In the genomic region with DNA sequence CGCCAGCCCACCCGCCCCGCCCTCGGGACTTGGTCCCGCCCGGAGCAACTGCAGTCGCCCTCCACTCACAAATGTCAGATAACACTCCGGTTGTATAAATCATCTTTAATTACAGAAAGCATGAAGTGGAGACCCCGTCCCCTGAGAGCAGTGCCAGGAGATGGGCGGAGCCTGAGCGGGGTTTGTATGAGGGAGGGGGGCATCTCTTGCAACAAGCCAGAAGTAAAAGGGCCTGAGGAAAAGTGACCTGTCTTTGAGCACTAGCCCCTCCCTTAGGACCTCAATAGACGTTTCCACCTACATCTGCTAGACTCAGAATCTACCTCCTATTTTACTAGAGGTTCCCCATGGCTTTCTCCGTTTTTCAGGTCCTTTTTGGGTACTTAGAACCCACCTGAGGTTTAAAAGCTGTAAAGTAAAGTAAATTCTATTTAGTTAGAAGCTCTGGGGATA, we compare ENCODE assay signal across 9 mouse cellular contexts. TPM values are rescaled to one million over a fixed set of nuclear protein-coding genes. Genes with fewer than 3 reads are reported as not detected.
DNase-seq lines count a peak whose midpoint lies in the region; ATAC-seq and TF ChIP-seq lines count a peak whose summit lies in the region.
"Had no signal": no experiment of that assay in that cellular context is flagged by ENCODE, and none has a peak within 500 bp of the region (broad histone marks: within the 10 kb centered on the region; RNA-seq: fewer than 3 reads in every experiment).

No protein-coding gene starts in this region.

- no peak for TF ChIP-seq CTCF in intestine, postnatal 0 days (IDR thresholded peaks at IDR 0.05; ENCODE audit: low read depth)

- 1% methylated on average over 13 of the region's 13 CpGs for WGBS in lung, embryonic 16.5 days
- WGBS in intestine, postnatal 0 days: 7% methylated on average over 13 of the region's 13 CpGs

- DNase-seq in CD4-positive, CD25-positive, alpha-beta regulatory T cell, adult 2 months (ENCODE audit: low read depth, low spot score): peak; percentile 42
- DNase-seq in lung, postnatal 4 days: no peak
- DNase-seq in retina, embryonic 14.5 days (ENCODE audit: low spot score): peak; percentile 24
- DNase-seq in adrenal gland, adult 2 months: no peak
- no peak for DNase-seq in ovary, postnatal 14 days (ENCODE audit: low spot score)

- peak overlapping the region; percentile 62 for H3K4me3 ChIP-seq in lung, embryonic 16.5 days (ENCODE audit: low read length)
- H3K4me3 ChIP-seq in intestine, postnatal 0 days (ENCODE audit: low read depth, low read length): peak overlapping the region; percentile 48

- peak overlapping the region; percentile 67 for H3K9ac ChIP-seq in lung, embryonic 16.5 days (ENCODE audit: low read length)
- peak overlapping the region; percentile 31; the same call in 1 of the 2 replicates for H3K9ac ChIP-seq in intestine, postnatal 0 days (ENCODE audit: low read depth, low read length)

- ATAC-seq in CD4-positive, CD25-positive, alpha-beta regulatory T cell, adult 4 months: no peak
- no peak; the same call in 1 of the 2 replicates for ATAC-seq in lung, embryonic 16.5 days (ENCODE audit: low read depth)
- no peak for ATAC-seq in intestine, postnatal 0 days

- peak overlapping the region; percentile 97 for H3K4me2 ChIP-seq in lung, embryonic 16.5 days (ENCODE audit: low read depth, low read length)
- peak overlapping the region; percentile 97 for H3K4me2 ChIP-seq in intestine, postnatal 0 days (replicated peaks; ENCODE audit: low read depth)

- H3K27me3 ChIP-seq in lung, embryonic 16.5 days (ENCODE audit: control insufficient read depth, insufficient read depth, low read depth, low read length): peaks cover 2% of the 10 kb centered on the region; the same call in 1 of the 2 replicates
- peaks cover 7% of the 10 kb centered on the region; the same call in 1 of the 2 replicates for H3K27me3 ChIP-seq in intestine, postnatal 0 days (replicated peaks; ENCODE audit: control insufficient read depth, insufficient read depth, low read length)

- no peak overlapping the region; the same call in 1 of the 2 replicates for H3K27ac ChIP-seq in lung, embryonic 16.5 days (ENCODE audit: low read length)
- H3K27ac ChIP-seq in intestine, postnatal 0 days (ENCODE audit: low read depth, low read length): no peak overlapping the region

- no peaks in the 10 kb centered on the region for H3K36me3 ChIP-seq in lung, embryonic 16.5 days (ENCODE audit: control insufficient read depth, insufficient read depth, low read length)
- no peaks in the 10 kb centered on the region for H3K36me3 ChIP-seq in intestine, postnatal 0 days (ENCODE audit: control insufficient read depth, insufficient read depth)

- no peaks in the 10 kb centered on the region for H3K9me3 ChIP-seq in lung, embryonic 16.5 days (ENCODE audit: control insufficient read depth, low read length)
- no peaks in the 10 kb centered on the region for H3K9me3 ChIP-seq in intestine, postnatal 0 days (ENCODE audit: control insufficient read depth)

- H3K4me1 ChIP-seq in lung, embryonic 16.5 days (replicated peaks; ENCODE audit: control insufficient read depth, insufficient read depth, low read length): peaks cover 20% of the 10 kb centered on the region
- 0 out of 2 replicates have a peak, but pooled peaks cover 11% of the 10 kb centered on the region for H3K4me1 ChIP-seq in intestine, postnatal 0 days (replicated peaks; ENCODE audit: control insufficient read depth, insufficient read depth, low read length)

RNA-seq across cellular contexts. Expression of a gene that starts 0.3 kb away (rescaled TPM):
- 1 to 10 TPM; 2.9 to 4.5 TPM for polyA plus RNA-seq in CD4-positive, CD25-positive, alpha-beta regulatory T cell, adult 4 months (2017; shearing (Covaris generic))
- 18.6 and 20.7 TPM in 2 replicates for polyA plus RNA-seq in lung, embryonic 16.5 days (2015; fragmentation: Nextera tagmentation; extraction: Ambion mirVana)
- 2.4 and 2.8 TPM in 2 replicates for polyA plus RNA-seq in intestine, postnatal 0 days (2015; fragmentation: Nextera tagmentation; extraction: Ambion mirVana)
- total RNA-seq in adrenal gland, adult 2 months (2021): 1 to 10 TPM; 1.7 to 3.1 TPM
- 2.7 and 3.0 TPM in 2 replicates for polyA plus RNA-seq in adrenal gland, adult 2 months (2012; rRNA removed)

RNA-seq across cellular contexts. Expression of a gene that starts 5.6 kb away (rescaled TPM):
- not detected for polyA plus RNA-seq in CD4-positive, CD25-positive, alpha-beta regulatory T cell, adult 4 months (2017; shearing (Covaris generic))
- 1.0 and 1.7 TPM in 2 replicates for polyA plus RNA-seq in lung, embryonic 16.5 days (2015; fragmentation: Nextera tagmentation; extraction: Ambion mirVana)
- 0.18 and 0.38 TPM in 2 replicates for polyA plus RNA-seq in intestine, postnatal 0 days (2015; fragmentation: Nextera tagmentation; extraction: Ambion mirVana)
- total RNA-seq in adrenal gland, adult 2 months (2021): 10 to 100 TPM in 1 of 2 experiments, 1 to 10 TPM in 1; 4.6 to 12.8 TPM
- polyA plus RNA-seq in adrenal gland, adult 2 months (2012; rRNA removed): 6.0 and 13.4 TPM in 2 replicates
- total RNA-seq: neutrophil, adult 5-6 weeks had no signal

RNA-seq across cellular contexts. Expression of a gene that starts 9.4 kb away (rescaled TPM):
- not detected for polyA plus RNA-seq in CD4-positive, CD25-positive, alpha-beta regulatory T cell, adult 4 months (2017; shearing (Covaris generic))
- polyA plus RNA-seq in lung, embryonic 16.5 days (2015; fragmentation: Nextera tagmentation; extraction: Ambion mirVana): 6.5 and 8.6 TPM in 2 replicates
- polyA plus RNA-seq in intestine, postnatal 0 days (2015; fragmentation: Nextera tagmentation; extraction: Ambion mirVana): 58.0 and 59.4 TPM in 2 replicates
- total RNA-seq in adrenal gland, adult 2 months (2021): 1 to 10 TPM in 1 of 2 experiments, under 1 TPM in 1; 0.23 to 1.1 TPM
- 0.81 and 0.94 TPM in 2 replicates for polyA plus RNA-seq in adrenal gland, adult 2 months (2012; rRNA removed)

RNA-seq across cellular contexts. Expression of a gene that starts 19.1 kb away (rescaled TPM):
- not detected for polyA plus RNA-seq in CD4-positive, CD25-positive, alpha-beta regulatory T cell, adult 4 months (2017; shearing (Covaris generic))
- not detected in 2 replicates for polyA plus RNA-seq in lung, embryonic 16.5 days (2015; fragmentation: Nextera tagmentation; extraction: Ambion mirVana)
- polyA plus RNA-seq in intestine, postnatal 0 days (2015; fragmentation: Nextera tagmentation; extraction: Ambion mirVana): not detected in 2 replicates
- total RNA-seq in adrenal gland, adult 2 months (2021): not detected
- polyA plus RNA-seq in adrenal gland, adult 2 months (2012; rRNA removed): not detected in 2 replicates
- total RNA-seq: neutrophil, adult 5-6 weeks had no signal

RNA-seq across cellular contexts. Expression of a gene that starts 22.3 kb away (rescaled TPM):
- not detected for polyA plus RNA-seq in CD4-positive, CD25-positive, alpha-beta regulatory T cell, adult 4 months (2017; shearing (Covaris generic))
- not detected in 2 replicates for polyA plus RNA-seq in lung, embryonic 16.5 days (2015; fragmentation: Nextera tagmentation; extraction: Ambion mirVana)
- 0.07 TPM in 1 of 2 replicates, not detected in the other for polyA plus RNA-seq in intestine, postnatal 0 days (2015; fragmentation: Nextera tagmentation; extraction: Ambion mirVana)
- total RNA-seq in adrenal gland, adult 2 months (2021): not detected
- 0.09 TPM in 1 of 2 replicates, not detected in the other for polyA plus RNA-seq in adrenal gland, adult 2 months (2012; rRNA removed)

Comparison
In these comparisons a context has a peak if more than half of its experiments do, and no peak if none do; other contexts are left out.
1. DNase-seq: peak in CD4-positive, CD25-positive, alpha-beta regulatory T cell, adult 2 months (single experiment) and retina, embryonic 14.5 days (single experiment); none in lung, postnatal 4 days (0 of 2), adrenal gland, adult 2 months (single experiment) and ovary, postnatal 14 days (single experiment).